Mouse (Mus musculus): ENCODE measurements around the gene Pbp2. TPM values are rescaled to one million over a fixed set of nuclear protein-coding genes. Genes with fewer than 3 reads are reported as not detected.

Gene Pbp2
- polyA plus RNA-seq, 1 experiment from 2014 or later: 0.38 TPM

DNA sequence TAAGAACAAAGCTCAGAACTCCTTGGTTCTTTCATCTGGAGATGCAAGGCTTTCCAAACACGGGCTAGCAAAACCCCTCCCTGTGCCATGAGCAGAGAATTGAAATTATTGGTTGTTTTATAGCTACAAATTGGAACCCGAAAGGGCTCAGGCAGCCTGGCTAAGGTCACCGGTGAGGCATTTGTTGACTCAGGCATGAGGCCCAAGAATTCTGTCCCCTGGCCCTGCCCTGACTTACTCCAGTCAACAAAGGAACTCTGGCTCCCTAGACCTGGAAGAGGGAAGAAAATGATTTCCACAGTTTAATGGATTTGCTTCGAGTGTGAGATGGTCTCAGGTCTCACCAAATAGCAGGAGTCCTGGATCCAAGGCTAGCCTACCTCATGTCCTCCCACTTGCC is 17.8 kb downstream of the Pbp2 start:
- no peak for TF ChIP-seq CTCF (IDR thresholded peaks at IDR 0.05; ENCODE audit: low read depth)
- no peak overlapping the region for H3K27ac ChIP-seq (ENCODE audit: low read depth)
- WGBS: 54% methylated on average over 4 of the region's 4 CpGs

DNA sequence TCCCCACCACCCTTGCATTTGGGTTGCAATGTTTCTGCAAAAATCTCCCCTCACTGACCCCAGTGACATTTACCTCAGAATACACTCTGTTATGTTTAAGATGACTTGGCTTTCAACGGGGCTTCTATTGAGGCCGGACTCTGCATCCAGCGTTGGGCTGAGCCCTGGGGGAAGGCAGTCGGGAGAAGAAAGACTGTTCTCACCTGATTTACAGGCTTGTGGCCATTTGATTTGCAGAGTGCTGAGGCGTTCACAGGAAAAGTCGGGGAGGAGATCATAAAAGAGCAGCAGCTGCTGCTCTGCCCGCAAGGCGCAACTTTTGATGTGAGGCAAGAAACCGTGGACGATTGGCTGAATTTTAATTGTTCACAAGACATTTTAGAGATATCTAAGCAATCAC is 30.3 kb downstream of the Pbp2 start:
- no peak for ATAC-seq (ENCODE audit: insufficient read depth)
- TF ChIP-seq CTCF (IDR thresholded peaks at IDR 0.05; ENCODE audit: low read depth): no peak
- H3K27ac ChIP-seq (ENCODE audit: low read depth): no peak overlapping the region
- 25% methylated on average over 10 of the region's 10 CpGs for WGBS
- H3K36me3 ChIP-seq (ENCODE audit: insufficient read depth): no peaks in the 10 kb centered on the region
- peaks cover 16% of the 10 kb centered on the region for H3K4me1 ChIP-seq (ENCODE audit: insufficient read depth)
- DNase-seq: no peak
- no peak overlapping the region for H3K9ac ChIP-seq
- no peak overlapping the region for H3K4me2 ChIP-seq
- H3K4me3 ChIP-seq (ENCODE audit: low read depth, low read length): no peak overlapping the region
- no peaks in the 10 kb centered on the region for H3K27me3 ChIP-seq (ENCODE audit: insufficient read depth, low read length)
- no peaks in the 10 kb centered on the region for H3K9me3 ChIP-seq (ENCODE audit: low read depth, low read length)

More for the DNA sequence above, 17.8 kb downstream of the Pbp2 start:
- no peak overlapping the region for H3K4me2 ChIP-seq
- H3K27me3 ChIP-seq (ENCODE audit: insufficient read depth, low read length): no peaks in the 10 kb centered on the region
- no peaks in the 10 kb centered on the region for H3K36me3 ChIP-seq (ENCODE audit: insufficient read depth)
- H3K4me3 ChIP-seq (ENCODE audit: low read depth, low read length): no peak overlapping the region
- DNase-seq (no peak), ATAC-seq (ENCODE audit: insufficient read depth) (no peak)
- H3K9ac ChIP-seq: no peak overlapping the region
- no peaks in the 10 kb centered on the region for H3K4me1 ChIP-seq (ENCODE audit: insufficient read depth)
- no peaks in the 10 kb centered on the region for H3K9me3 ChIP-seq (ENCODE audit: low read depth, low read length)

DNA sequence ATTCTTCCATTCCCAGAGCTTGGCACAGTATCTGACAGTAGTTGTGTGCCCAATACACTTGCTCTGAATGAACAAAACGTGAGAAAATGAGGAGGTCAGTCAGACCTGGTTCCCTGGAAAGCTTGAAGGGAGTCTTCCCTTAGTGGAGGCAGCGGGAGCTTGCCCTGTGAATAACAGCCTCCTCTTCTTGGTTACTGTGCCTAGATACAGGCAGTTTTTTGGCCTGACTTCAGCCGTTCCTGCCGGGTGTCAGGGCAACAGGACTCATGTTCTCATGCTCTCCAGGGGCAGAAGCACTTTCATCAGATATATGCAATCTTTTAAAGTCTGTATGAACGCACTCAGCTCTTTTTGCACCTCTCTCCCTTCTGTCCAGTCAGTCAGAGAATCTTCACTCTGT is 30.9 kb downstream of the Pbp2 start:
- Histone ChIP-seq H3K4me2 (no peak overlapping the region), H3K9me3 (ENCODE audit: low read depth, low read length) (no peaks in the 10 kb centered on the region), H3K27me3 (ENCODE audit: insufficient read depth, low read length) (no peaks in the 10 kb centered on the region), H3K27ac (ENCODE audit: low read depth) (no peak overlapping the region), H3K4me1 (ENCODE audit: insufficient read depth) (peaks cover 17% of the 10 kb centered on the region), H3K9ac (no peak overlapping the region), H3K36me3 (ENCODE audit: insufficient read depth) (no peaks in the 10 kb centered on the region), H3K4me3 (ENCODE audit: low read depth, low read length) (no peak overlapping the region)
- no peak for DNase-seq
- no peak for ATAC-seq (ENCODE audit: insufficient read depth)
- no peak for TF ChIP-seq CTCF (IDR thresholded peaks at IDR 0.05; ENCODE audit: low read depth)
- 36% methylated on average over 5 of the region's 5 CpGs for WGBS

DNA sequence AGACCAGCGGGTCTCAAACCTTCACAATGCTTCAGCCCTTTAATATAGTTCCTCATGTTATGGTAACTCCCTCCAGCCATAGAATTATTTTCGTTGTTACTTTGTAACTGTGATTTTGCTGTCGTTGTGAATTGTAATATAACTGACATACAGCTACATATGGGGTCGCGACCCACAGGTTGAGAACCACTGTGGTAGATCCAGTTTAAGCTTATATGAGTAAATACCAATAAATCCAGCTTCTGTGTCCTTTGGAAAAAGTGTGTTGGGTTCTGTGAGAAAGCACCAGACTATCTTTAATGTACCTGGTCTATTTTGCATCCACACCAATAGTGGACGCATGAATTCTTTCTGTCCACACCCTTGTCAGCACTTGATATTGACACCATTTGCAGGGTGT is 31.9 kb downstream of the Pbp2 start:
- ATAC-seq (ENCODE audit: insufficient read depth): no peak
- Histone ChIP-seq H3K4me2 (no peak overlapping the region), H3K36me3 (ENCODE audit: insufficient read depth) (no peaks in the 10 kb centered on the region), H3K4me3 (ENCODE audit: low read depth, low read length) (no peak overlapping the region), H3K9ac (no peak overlapping the region), H3K4me1 (ENCODE audit: insufficient read depth) (peaks cover 17% of the 10 kb centered on the region), H3K27me3 (ENCODE audit: insufficient read depth, low read length) (no peaks in the 10 kb centered on the region), H3K27ac (ENCODE audit: low read depth) (no peak overlapping the region), H3K9me3 (ENCODE audit: low read depth, low read length) (no peaks in the 10 kb centered on the region)
- no peak for DNase-seq
- no peak for TF ChIP-seq CTCF (IDR thresholded peaks at IDR 0.05; ENCODE audit: low read depth)
- 85% methylated on average over 6 of the region's 6 CpGs for WGBS

DNA sequence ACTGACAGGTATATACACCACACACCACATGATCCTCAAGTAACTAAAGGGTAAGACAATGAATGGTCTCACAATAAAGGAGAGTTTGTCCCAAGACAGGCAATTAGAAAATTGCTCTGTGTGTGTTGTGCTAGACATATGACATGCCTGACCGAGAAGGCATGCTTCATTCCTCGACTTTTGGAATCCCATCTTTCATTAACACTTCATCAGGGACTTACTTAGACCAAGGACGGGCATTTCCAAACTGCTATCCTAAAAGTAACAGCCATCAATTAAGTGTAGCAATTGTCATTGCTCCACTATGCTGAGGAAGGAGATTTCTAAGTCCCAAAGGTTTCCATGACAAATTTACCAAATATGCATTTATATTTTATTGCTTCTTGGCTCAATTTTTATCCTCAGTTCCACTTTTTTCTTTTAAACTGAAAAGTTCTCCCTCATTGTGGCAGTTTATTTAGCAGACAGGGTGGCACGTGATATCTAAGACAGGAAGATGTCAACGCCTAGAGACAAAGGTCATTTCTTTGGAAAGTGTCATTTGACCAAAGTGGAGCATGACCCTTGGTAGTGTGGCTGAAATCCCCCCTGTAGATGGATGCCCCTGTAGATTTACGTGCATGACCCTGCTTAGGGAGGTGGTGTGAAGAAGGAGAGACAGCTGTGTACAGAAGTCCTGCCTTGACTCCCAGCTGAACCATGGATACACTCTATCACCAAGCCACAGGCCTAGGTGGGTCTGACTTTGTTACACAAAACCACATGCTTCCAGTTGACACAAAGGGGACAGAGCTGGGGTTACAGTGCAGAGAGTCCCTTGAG is 33.5 kb downstream of the Pbp2 start:
- DNase-seq: peak; percentile 88
- ATAC-seq (ENCODE audit: insufficient read depth): peak; percentile 91
- H3K4me3 ChIP-seq (ENCODE audit: low read depth, low read length): no peak overlapping the region
- WGBS: 34% methylated on average over 6 of the region's 6 CpGs
- H3K9me3 ChIP-seq (ENCODE audit: low read depth, low read length): no peaks in the 10 kb centered on the region
- H3K4me2 ChIP-seq: no peak overlapping the region
- H3K36me3 ChIP-seq (ENCODE audit: insufficient read depth): no peaks in the 10 kb centered on the region
- H3K27ac ChIP-seq (ENCODE audit: low read depth): no peak overlapping the region
- TF ChIP-seq CTCF (IDR thresholded peaks at IDR 0.05; ENCODE audit: low read depth): no peak
- H3K9ac ChIP-seq: no peak overlapping the region
- H3K4me1 ChIP-seq (ENCODE audit: insufficient read depth): peaks cover 22% of the 10 kb centered on the region
- no peaks in the 10 kb centered on the region for H3K27me3 ChIP-seq (ENCODE audit: insufficient read depth, low read length)

DNA sequence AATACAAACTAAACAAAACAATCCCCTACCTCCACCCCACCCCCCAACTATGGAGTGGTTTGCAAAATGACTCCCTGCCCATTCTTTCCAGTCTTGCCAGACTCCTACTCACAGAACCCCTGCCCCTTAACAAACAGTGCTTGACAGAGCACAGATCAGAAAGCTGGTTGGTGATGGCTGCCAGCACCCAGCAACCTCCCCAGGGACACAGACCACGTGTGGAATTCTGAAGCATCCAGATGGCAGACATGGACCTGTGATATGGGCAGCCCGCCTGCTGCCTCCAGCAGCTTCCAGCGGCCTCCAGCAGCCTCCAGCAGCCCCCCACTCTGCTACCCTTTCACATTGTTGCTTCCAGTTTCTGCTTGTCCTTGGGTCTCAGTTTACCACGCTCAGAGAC is 35.0 kb downstream of the Pbp2 start:
- H3K27ac ChIP-seq (ENCODE audit: low read depth): no peak overlapping the region
- no peak overlapping the region for H3K4me2 ChIP-seq
- H3K27me3 ChIP-seq (ENCODE audit: insufficient read depth, low read length): no peaks in the 10 kb centered on the region
- H3K9ac ChIP-seq: no peak overlapping the region; the same call in 1 of the 2 replicates
- DNase-seq (no peak), ATAC-seq (ENCODE audit: insufficient read depth) (no peak)
- peaks cover 24% of the 10 kb centered on the region for H3K4me1 ChIP-seq (ENCODE audit: insufficient read depth)
- no peak overlapping the region for H3K4me3 ChIP-seq (ENCODE audit: low read depth, low read length)
- WGBS: 49% methylated on average over 4 of the region's 4 CpGs
- no peaks in the 10 kb centered on the region for H3K36me3 ChIP-seq (ENCODE audit: insufficient read depth)
- TF ChIP-seq CTCF (IDR thresholded peaks at IDR 0.05; ENCODE audit: low read depth): no peak
- no peaks in the 10 kb centered on the region for H3K9me3 ChIP-seq (ENCODE audit: low read depth, low read length)

DNA sequence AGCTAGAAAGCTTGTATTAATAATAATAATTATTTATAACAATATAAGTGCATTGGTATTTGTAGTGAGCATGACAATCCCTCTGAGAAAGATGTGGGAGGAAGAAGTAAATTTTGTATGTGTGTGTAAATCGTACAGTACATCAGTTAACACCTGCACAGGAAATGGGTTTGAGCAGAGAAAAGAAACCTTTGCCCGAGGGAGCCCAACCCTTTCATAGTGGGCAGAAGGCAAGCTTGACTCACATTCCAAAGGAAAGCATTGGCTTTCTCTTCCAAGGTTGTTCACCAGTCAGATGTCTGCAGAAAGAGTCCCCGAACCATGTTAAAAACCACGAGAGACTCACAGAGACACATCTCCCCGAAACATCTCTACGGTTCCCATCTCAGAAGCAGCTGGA is 37.1 kb downstream of the Pbp2 start:
- no peak for TF ChIP-seq CTCF (IDR thresholded peaks at IDR 0.05; ENCODE audit: low read depth)
- no peak overlapping the region for H3K4me3 ChIP-seq (ENCODE audit: low read depth, low read length)
- H3K9ac ChIP-seq: no peak overlapping the region
- WGBS: 82% methylated on average over 6 of the region's 6 CpGs
- DNase-seq (no peak), ATAC-seq (ENCODE audit: insufficient read depth) (no peak)
- H3K36me3 ChIP-seq (ENCODE audit: insufficient read depth): no peaks in the 10 kb centered on the region
- peaks cover 20% of the 10 kb centered on the region for H3K4me1 ChIP-seq (ENCODE audit: insufficient read depth)
- no peak overlapping the region for H3K4me2 ChIP-seq
- no peaks in the 10 kb centered on the region for H3K9me3 ChIP-seq (ENCODE audit: low read depth, low read length)
- H3K27ac ChIP-seq (ENCODE audit: low read depth): no peak overlapping the region
- H3K27me3 ChIP-seq (ENCODE audit: insufficient read depth, low read length): no peaks in the 10 kb centered on the region

All from lung, embryonic 14.5 days (tissue).